Comparison of ENCODE assay signal across 8 mouse cellular contexts in the genomic region with DNA sequence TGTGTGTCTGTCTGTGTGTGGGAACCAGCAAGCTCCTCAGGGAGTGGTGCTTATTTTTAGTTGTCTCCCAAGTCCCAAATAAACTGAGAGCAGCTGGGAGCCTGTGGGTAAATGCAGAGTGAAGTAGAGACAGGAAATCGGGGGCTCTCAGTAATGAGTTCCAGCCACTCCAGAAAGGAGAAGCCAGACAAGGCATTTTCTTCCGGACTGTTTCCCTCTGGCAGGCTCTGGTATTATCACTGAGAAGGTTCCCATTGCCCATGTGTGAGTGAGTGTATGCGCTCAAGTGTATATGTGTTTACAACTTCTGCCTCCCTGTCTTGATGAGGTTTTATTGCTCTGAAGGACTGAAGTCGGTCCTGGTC. TPM values are rescaled to one million over a fixed set of nuclear protein-coding genes. Genes with fewer than 3 reads are reported as not detected.
A peak's percentile ranks its signal among the peaks of the same experiment; 100 is the strongest.
DNase-seq lines count a peak whose midpoint lies in the region; ATAC-seq and TF ChIP-seq lines count a peak whose summit lies in the region.
"Had no signal": no experiment of that assay in that cellular context is flagged by ENCODE, and none has a peak within 500 bp of the region (broad histone marks: within the 10 kb centered on the region; RNA-seq: fewer than 3 reads in every experiment).

No protein-coding gene starts in this region.

- DNase-seq in layer of hippocampus, postnatal 25 days (ENCODE audit: extremely low spot score in 1 of 2, low spot score in 1 of 2) = no peak
- no peak for DNase-seq in thymus, postnatal 14 days

- H3K4me3 ChIP-seq in embryonic facial prominence, embryonic 12.5 days = peak overlapping the region; percentile 50
- H3K4me3 ChIP-seq in heart, embryonic 13.5 days = peak overlapping the region; percentile 50
- peak overlapping the region; percentile 50 for H3K4me3 ChIP-seq in limb, embryonic 12.5 days (replicated peaks)
- 0 out of 2 replicates have a peak overlapping the region, but pooled peaks have one; percentile 11 for H3K4me3 ChIP-seq in olfactory bulb, adult 2 months (ENCODE audit: insufficient read depth, low read depth, low read length)

- ATAC-seq in common myeloid progenitor, adult 5-6 weeks (replicated peaks; ENCODE audit: low read depth, poor library complexity, severe bottlenecking) = peak; percentile 17; the same call in 1 of the 2 replicates
- peak; percentile 12; the same call in 1 of the 2 replicates for ATAC-seq in embryonic facial prominence, embryonic 12.5 days (ENCODE audit: insufficient number of reproducible peaks, insufficient read depth, low FRiP score, low TSS enrichment)
- no peak for ATAC-seq in heart, embryonic 13.5 days (ENCODE audit: extremely low read depth, insufficient number of reproducible peaks, low FRiP score, low TSS enrichment)
- ATAC-seq in limb, embryonic 12.5 days (ENCODE audit: insufficient number of reproducible peaks, insufficient read depth, low FRiP score, low TSS enrichment, low read depth) = peak; percentile 37

- no peaks in the 10 kb centered on the region for H3K9me3 ChIP-seq in embryonic facial prominence, embryonic 12.5 days
- no peaks in the 10 kb centered on the region for H3K9me3 ChIP-seq in heart, embryonic 13.5 days
- no peaks in the 10 kb centered on the region for H3K9me3 ChIP-seq in limb, embryonic 12.5 days

- TF ChIP-seq POLR2A in olfactory bulb, adult 2 months (IDR thresholded peaks at IDR 0.05; ENCODE audit: insufficient read depth, low read depth, low read length) = no peak

- no peaks in the 10 kb centered on the region for H3K27me3 ChIP-seq in embryonic facial prominence, embryonic 12.5 days
- no peaks in the 10 kb centered on the region for H3K27me3 ChIP-seq in heart, embryonic 13.5 days (replicated peaks)
- H3K27me3 ChIP-seq in limb, embryonic 12.5 days = no peaks in the 10 kb centered on the region

- TF ChIP-seq CTCF in olfactory bulb, adult 2 months (IDR thresholded peaks at IDR 0.05; ENCODE audit: insufficient read depth, low read depth, low read length) = no peak

- peak overlapping the region; percentile 97 for H3K27ac ChIP-seq in embryonic facial prominence, embryonic 12.5 days
- H3K27ac ChIP-seq in heart, embryonic 13.5 days (replicated peaks) = peak overlapping the region; percentile 92
- peak overlapping the region; percentile 97 for H3K27ac ChIP-seq in limb, embryonic 12.5 days
- peak overlapping the region; percentile 77 for H3K27ac ChIP-seq in olfactory bulb, adult 2 months (ENCODE audit: insufficient read depth, low read depth, low read length)

- no peaks in the 10 kb centered on the region for H3K36me3 ChIP-seq in embryonic facial prominence, embryonic 12.5 days
- H3K36me3 ChIP-seq in heart, embryonic 13.5 days = no peaks in the 10 kb centered on the region
- no peaks in the 10 kb centered on the region for H3K36me3 ChIP-seq in limb, embryonic 12.5 days

- peak overlapping the region; percentile 72 for H3K4me2 ChIP-seq in embryonic facial prominence, embryonic 12.5 days (replicated peaks)
- H3K4me2 ChIP-seq in heart, embryonic 13.5 days = peak overlapping the region; percentile 75
- peak overlapping the region; percentile 74 for H3K4me2 ChIP-seq in limb, embryonic 12.5 days

- H3K4me1 ChIP-seq in embryonic facial prominence, embryonic 12.5 days = peaks cover 65% of the 10 kb centered on the region
- peaks cover 49% of the 10 kb centered on the region for H3K4me1 ChIP-seq in heart, embryonic 13.5 days
- H3K4me1 ChIP-seq in limb, embryonic 12.5 days (replicated peaks) = peaks cover 69% of the 10 kb centered on the region
- peaks cover 22% of the 10 kb centered on the region for H3K4me1 ChIP-seq in olfactory bulb, adult 2 months (ENCODE audit: control insufficient read depth, insufficient read depth, low read length)

- 8% methylated on average over 4 of the region's 4 CpGs for WGBS in embryonic facial prominence, embryonic 12.5 days
- WGBS in heart, embryonic 13.5 days = 13% methylated on average over 4 of the region's 4 CpGs
- whole genome bisulfite sequencing in limb, embryonic 12.5 days = 9% methylated on average over 4 of the region's 4 CpGs
- 36% methylated on average over 4 of the region's 4 CpGs for WGBS in olfactory bulb, adult 2 months

- H3K9ac ChIP-seq in embryonic facial prominence, embryonic 12.5 days = peak overlapping the region; percentile 65
- H3K9ac ChIP-seq in heart, embryonic 13.5 days = peak overlapping the region; percentile 83
- peak overlapping the region; percentile 71 for H3K9ac ChIP-seq in limb, embryonic 12.5 days (replicated peaks)

RNA-seq across cellular contexts. Expression of a gene that starts 40.2 kb away (rescaled TPM):
- total RNA-seq in common myeloid progenitor, adult 5-6 weeks (2017) = not detected in 2 replicates
- polyA plus RNA-seq in embryonic facial prominence, embryonic 12.5 days (2016; fragmentation: Nextera tagmentation; extraction: Ambion mirVana) = 0.19 and 0.23 TPM in 2 replicates
- polyA plus RNA-seq in heart, embryonic 13.5 days (2015; fragmentation: Nextera tagmentation; extraction: Ambion mirVana) = not detected in 2 replicates
- not detected in 2 replicates for polyA plus RNA-seq in limb, embryonic 12.5 days (2016; fragmentation: Nextera tagmentation; extraction: Ambion mirVana)
- polyA plus RNA-seq in olfactory bulb, adult 2 months (2012; ENCODE audit: insufficient read depth, insufficient read length, low replicate concordance, missing spikeins) = not detected in 2 replicates
- not detected for total RNA-seq in layer of hippocampus, postnatal 25 days (2021)
- polyA plus RNA-seq: brain, embryonic 14.5 days had no signal
